Mouse (Mus musculus): ENCODE results near the gene Pank4. TPM values are rescaled to one million over a fixed set of nuclear protein-coding genes. Genes with fewer than 3 reads are reported as not detected.

The Pank4 gene
- polyA plus RNA-seq, 1 experiment: 24.1 TPM

GRCm38 (mm10) chr4:154942632-154943322, 21.1 kb upstream of the Pank4 start:
- no peak overlapping the region for H3K27ac ChIP-seq (ENCODE audit: insufficient read depth, low read depth, low read length)
- H3K4me1 ChIP-seq (ENCODE audit: control insufficient read depth, insufficient read depth, low read length): peaks cover 2% of the 10 kb centered on the region; the same call in 1 of the 2 replicates
- no peak overlapping the region for H3K4me3 ChIP-seq (ENCODE audit: insufficient read depth, low read length)
- TF ChIP-seq CTCF (IDR thresholded peaks at IDR 0.05; ENCODE audit: low read depth, low read length): no peak
- TF ChIP-seq POLR2A (IDR thresholded peaks at IDR 0.05; ENCODE audit: borderline replicate concordance, low read depth, low read length): no peak

- H3K4me1 ChIP-seq (ENCODE audit: control insufficient read depth, insufficient read depth, low read length): peaks cover 2% of the 10 kb centered on the region; the same call in 1 of the 2 replicates
- no peak overlapping the region for H3K4me3 ChIP-seq (ENCODE audit: insufficient read depth, low read length)
- no peak for TF ChIP-seq CTCF (IDR thresholded peaks at IDR 0.05; ENCODE audit: low read depth, low read length)
- TF ChIP-seq POLR2A (IDR thresholded peaks at IDR 0.05; ENCODE audit: borderline replicate concordance, low read depth, low read length): no peak
- no peak overlapping the region for H3K27ac ChIP-seq (ENCODE audit: insufficient read depth, low read depth, low read length)
Observed at GRCm38 (mm10) chr4:154943323-154944039, 20.4 kb upstream of the Pank4 start.

- Histone ChIP-seq H3K4me3 (ENCODE audit: insufficient read depth, low read length) (no peak overlapping the region), H3K27ac (ENCODE audit: insufficient read depth, low read depth, low read length) (no peak overlapping the region), H3K4me1 (ENCODE audit: control insufficient read depth, insufficient read depth, low read length) (no peaks in the 10 kb centered on the region; the same call in 1 of the 2 replicates)
- TF ChIP-seq POLR2A (IDR thresholded peaks at IDR 0.05; ENCODE audit: borderline replicate concordance, low read depth, low read length) (no peak), CTCF (IDR thresholded peaks at IDR 0.05; ENCODE audit: low read depth, low read length) (peak; percentile 94)
Observed at GRCm38 (mm10) chr4:154944121-154944590, 19.8 kb upstream of the Pank4 start.

- no peak for TF ChIP-seq CTCF (IDR thresholded peaks at IDR 0.05; ENCODE audit: low read depth, low read length)
- TF ChIP-seq POLR2A (IDR thresholded peaks at IDR 0.05; ENCODE audit: borderline replicate concordance, low read depth, low read length): no peak
- H3K4me1 ChIP-seq (ENCODE audit: control insufficient read depth, insufficient read depth, low read length): no peaks in the 10 kb centered on the region
- H3K27ac ChIP-seq (ENCODE audit: insufficient read depth, low read depth, low read length): no peak overlapping the region
- no peak overlapping the region for H3K4me3 ChIP-seq (ENCODE audit: insufficient read depth, low read length)
Observed at GRCm38 (mm10) chr4:154946319-154946718, 17.6 kb upstream of the Pank4 start.

GRCm38 (mm10) chr4:154948066-154948939, 15.6 kb upstream of the Pank4 start:
- Histone ChIP-seq H3K4me3 (ENCODE audit: insufficient read depth, low read length) (no peak overlapping the region), H3K4me1 (ENCODE audit: control insufficient read depth, insufficient read depth, low read length) (no peaks in the 10 kb centered on the region), H3K27ac (ENCODE audit: insufficient read depth, low read depth, low read length) (no peak overlapping the region)
- TF ChIP-seq POLR2A (IDR thresholded peaks at IDR 0.05; ENCODE audit: borderline replicate concordance, low read depth, low read length): no peak
- TF ChIP-seq CTCF (IDR thresholded peaks at IDR 0.05; ENCODE audit: low read depth, low read length): no peak

GRCm38 (mm10) chr4:154948940-154949588, 14.9 kb upstream of the Pank4 start:
- Histone ChIP-seq H3K4me3 (ENCODE audit: insufficient read depth, low read length) (no peak overlapping the region), H3K27ac (ENCODE audit: insufficient read depth, low read depth, low read length) (no peak overlapping the region), H3K4me1 (ENCODE audit: control insufficient read depth, insufficient read depth, low read length) (no peaks in the 10 kb centered on the region)
- TF ChIP-seq POLR2A (IDR thresholded peaks at IDR 0.05; ENCODE audit: borderline replicate concordance, low read depth, low read length): no peak
- TF ChIP-seq CTCF (IDR thresholded peaks at IDR 0.05; ENCODE audit: low read depth, low read length): no peak

GRCm38 (mm10) chr4:154949589-154949982, 14.3 kb upstream of the Pank4 start:
- TF ChIP-seq CTCF (IDR thresholded peaks at IDR 0.05; ENCODE audit: low read depth, low read length) (no peak), POLR2A (IDR thresholded peaks at IDR 0.05; ENCODE audit: borderline replicate concordance, low read depth, low read length) (no peak)
- Histone ChIP-seq H3K4me1 (ENCODE audit: control insufficient read depth, insufficient read depth, low read length) (no peaks in the 10 kb centered on the region), H3K4me3 (ENCODE audit: insufficient read depth, low read length) (no peak overlapping the region), H3K27ac (ENCODE audit: insufficient read depth, low read depth, low read length) (no peak overlapping the region)

- Histone ChIP-seq H3K4me3 (ENCODE audit: insufficient read depth, low read length) (no peak overlapping the region), H3K4me1 (ENCODE audit: control insufficient read depth, insufficient read depth, low read length) (no peaks in the 10 kb centered on the region), H3K27ac (ENCODE audit: insufficient read depth, low read depth, low read length) (no peak overlapping the region)
- TF ChIP-seq POLR2A (IDR thresholded peaks at IDR 0.05; ENCODE audit: borderline replicate concordance, low read depth, low read length) (no peak), CTCF (IDR thresholded peaks at IDR 0.05; ENCODE audit: low read depth, low read length) (no peak)
Observed at GRCm38 (mm10) chr4:154952461-154953241, 11.3 kb upstream of the Pank4 start.
